Comparison of ENCODE assay signal across 19 mouse cellular contexts in the genomic region with DNA sequence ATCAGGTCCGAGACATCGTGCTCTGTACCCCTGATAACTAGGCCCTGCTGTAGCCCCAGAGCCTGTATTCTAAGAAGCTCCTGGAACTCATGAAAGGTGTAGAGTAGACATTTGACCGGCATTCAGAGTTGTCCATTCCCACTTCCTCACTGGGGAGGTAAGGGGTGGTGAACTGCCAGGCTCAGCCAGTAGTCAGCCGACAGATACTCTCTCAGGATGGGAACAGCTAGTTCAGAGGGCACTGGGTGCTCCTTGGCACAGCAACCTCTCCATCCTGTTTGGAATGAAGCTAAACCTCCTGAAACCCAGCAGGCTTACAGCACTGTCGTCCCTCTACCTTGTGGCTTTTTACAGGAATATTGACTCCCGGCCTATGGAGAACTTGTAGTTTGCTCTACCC. TPM values are rescaled to one million over a fixed set of nuclear protein-coding genes. Genes with fewer than 3 reads are reported as not detected.
"Had no signal": no experiment of that assay in that cellular context is flagged by ENCODE, and none has a peak within 500 bp of the region (broad histone marks: within the 10 kb centered on the region; RNA-seq: fewer than 3 reads in every experiment).

No protein-coding gene starts in this region.

- H3K4me3 ChIP-seq: limb, embryonic 12.5 days; limb, embryonic 15.5 days; lung, embryonic 15.5 days; megakaryocyte, embryonic 14.5 days; midbrain, embryonic 10.5 days; midbrain, embryonic 13.5 days had no signal

- H3K9me3 ChIP-seq: limb, embryonic 12.5 days; limb, embryonic 15.5 days; lung, embryonic 15.5 days; megakaryocyte, embryonic 14.5 days; midbrain, embryonic 10.5 days; midbrain, embryonic 13.5 days had no signal

- H3K36me3 ChIP-seq: limb, embryonic 12.5 days; limb, embryonic 15.5 days; lung, embryonic 15.5 days; midbrain, embryonic 10.5 days; midbrain, embryonic 13.5 days had no signal

- H3K4me2 ChIP-seq: limb, embryonic 12.5 days; limb, embryonic 15.5 days; liver, embryonic 11.5 days; lung, embryonic 15.5 days; midbrain, embryonic 13.5 days had no signal

- ATAC-seq: liver, postnatal 0 days; midbrain, embryonic 13.5 days; midbrain, embryonic 16.5 days had no signal

- H3K27ac ChIP-seq: limb, embryonic 12.5 days; limb, embryonic 15.5 days; liver, embryonic 14.5 days; midbrain, embryonic 10.5 days; midbrain, embryonic 13.5 days had no signal

- DNase-seq: kidney, postnatal 10 days; kidney, postnatal 36 days; layer of hippocampus, postnatal 36 days; left cerebral cortex, postnatal 4 days; liver, postnatal 0 days; lung, postnatal 10 days; lung, postnatal 36 days; thymus, adult 18-20 months; thymus, postnatal 4 days had no signal

- H3K9ac ChIP-seq: limb, embryonic 12.5 days; limb, embryonic 15.5 days; liver, embryonic 14.5 days; liver, postnatal 0 days; lung, embryonic 15.5 days; midbrain, embryonic 13.5 days had no signal

- H3K27me3 ChIP-seq: limb, embryonic 12.5 days; limb, embryonic 15.5 days; lung, embryonic 15.5 days; midbrain, embryonic 13.5 days had no signal

RNA-seq across cellular contexts. Expression of gene Tnnc1, which starts 3.7 kb away (rescaled TPM):
- total RNA-seq: monocyte, adult 5-6 weeks had no signal

RNA-seq across cellular contexts. Expression of gene Sema3g, which starts 5.8 kb away (rescaled TPM):
- total RNA-seq: monocyte, adult 5-6 weeks had no signal
- polyA plus RNA-seq: liver, embryonic 11.5 days had no signal
